8 mouse cellular contexts compared by ENCODE assay signal in genomic region chr1:162509329-162510012, GRCm38 (mm10). TPM values are rescaled to one million over a fixed set of nuclear protein-coding genes. Genes with fewer than 3 reads are reported as not detected.
A peak's percentile ranks its signal among the peaks of the same experiment; 100 is the strongest.
DNase-seq lines count a peak whose midpoint lies in the region; ATAC-seq and TF ChIP-seq lines count a peak whose summit lies in the region.

No protein-coding gene starts in this region.

- TF ChIP-seq POLR2A in kidney, adult 2 months (IDR thresholded peaks at IDR 0.05; ENCODE audit: low read depth, low read length): no peak

- ATAC-seq in erythroblast, adult 5-6 weeks (replicated peaks; ENCODE audit: low FRiP score, poor library complexity, severe bottlenecking): 0 out of 2 replicates have a peak, but pooled peaks have one; percentile 20

- 52% methylated on average over 12 of the region's 12 CpGs for WGBS in kidney, adult 2 months

- DNase-seq in kidney, adult 2 months: peak; percentile 44
- DNase-seq in kidney, adult 18-20 months: no peak
- no peak for DNase-seq in ES-E14 (ENCODE audit: low read depth, low spot score)
- DNase-seq in heart, postnatal 4 days: peak; percentile 45
- peak; percentile 7 to 33 for DNase-seq in lung, postnatal 4 days
- no peak for DNase-seq in left cerebral cortex, postnatal 14 days (ENCODE audit: low spot score in 2 of 2)
- DNase-seq in B cell, adult 2 months: no peak

- H3K27me3 ChIP-seq in kidney, adult 2 months (replicated peaks; ENCODE audit: control insufficient read depth, insufficient read depth, low read length): no peaks in the 10 kb centered on the region

- H3K9ac ChIP-seq in ES-E14 (ENCODE audit: insufficient read depth, low read depth, low read length, poor library complexity, severe bottlenecking): no peak overlapping the region

- H3K27ac ChIP-seq in kidney, adult 2 months (ENCODE audit: insufficient read depth, low read depth, low read length): no peak overlapping the region
- no peak overlapping the region for H3K27ac ChIP-seq in ES-E14 (ENCODE audit: insufficient read depth, low read depth, low read length, poor library complexity, severe bottlenecking)

- H3K9me3 ChIP-seq in ES-E14 (ENCODE audit: control insufficient read depth, insufficient read depth, low read depth, low read length): no peaks in the 10 kb centered on the region

- intact Hi-C loops in left cerebral cortex, postnatal 14 days (cut with DNase I): no loop called here

- no peak for TF ChIP-seq CTCF in kidney, adult 2 months (conservative IDR thresholded peaks at IDR 0.05; ENCODE audit: insufficient read depth, insufficient read length, low read depth, low read length)

- H3K4me1 ChIP-seq in kidney, adult 2 months (ENCODE audit: control insufficient read depth, insufficient read depth, low read length): no peaks in the 10 kb centered on the region
- H3K4me1 ChIP-seq in ES-E14 (ENCODE audit: control insufficient read depth in 2 of 2, insufficient read depth in 2 of 2, low read length in 2 of 2, poor library complexity in 1 of 2): no peaks in the 10 kb centered on the region

- no peak overlapping the region for H3K4me3 ChIP-seq in kidney, adult 2 months (ENCODE audit: insufficient read depth, low read depth, low read length)
- no peak overlapping the region for H3K4me3 ChIP-seq in ES-E14 (ENCODE audit: insufficient read depth in 1 of 2, low read depth in 1 of 2, low read length in 2 of 2, poor library complexity in 1 of 2, severe bottlenecking in 1 of 2)

- in situ Hi-C loops in ES-E14 (cut with MboI; ENCODE audit: low sequenced_read_pairs in 2 of 2, unreplicated experiment in 2 of 2): no loop called here

- H3K36me3 ChIP-seq in kidney, adult 2 months (ENCODE audit: control insufficient read depth, insufficient read depth, low read length): no peaks in the 10 kb centered on the region
- no peaks in the 10 kb centered on the region for H3K36me3 ChIP-seq in ES-E14 (ENCODE audit: control insufficient read depth, insufficient read depth, low read length, poor library complexity, severe bottlenecking)

TF ChIP-seq in ES-E14, 5 proteins besides CTCF, POLR2A, EP300 and RAD21:
- TF ChIP-seq MAFK (IDR thresholded peaks at IDR 0.05; ENCODE audit: insufficient read depth, low read depth, low read length): 0 out of 2 replicates have a peak, but pooled peaks have one; percentile 17
- TF ChIP-seq ZNF384 (IDR thresholded peaks at IDR 0.05; ENCODE audit: low read depth, low read length): no peak

RNA-seq across cellular contexts. Expression of gene Dnm3, which starts 31.6 kb away (rescaled TPM):
- 6.5 and 8.2 TPM in 2 replicates for polyA plus RNA-seq in kidney, adult 2 months (2012; rRNA removed)
- 0.05 and 0.49 TPM in 2 replicates for total RNA-seq in ES-E14 (2012; rRNA removed)
- total RNA-seq in erythroblast, adult 5-6 weeks (2015; ENCODE audit: low replicate concordance): not detected in 2 replicates
- total RNA-seq in erythroblast, adult 5-6 weeks (2017; ENCODE audit: low replicate concordance): 0.28 and 1.2 TPM in 2 replicates
- 1 to 10 TPM; 4.5 to 5.5 TPM for total RNA-seq in heart, postnatal 4 days (2021)
- total RNA-seq in left cerebral cortex, postnatal 14 days (2021): 10 to 100 TPM; 78.1 to 80.3 TPM

RNA-seq across cellular contexts. Expression of gene Mettl13, which starts 38.9 kb away (rescaled TPM):
- 4.9 and 5.7 TPM in 2 replicates for polyA plus RNA-seq in kidney, adult 2 months (2012; rRNA removed)
- total RNA-seq in ES-E14 (2012; rRNA removed): 26.8 and 30.5 TPM in 2 replicates
- total RNA-seq in erythroblast, adult 5-6 weeks (2015; ENCODE audit: low replicate concordance): 0.96 and 1.0 TPM in 2 replicates
- 1.7 and 2.2 TPM in 2 replicates for total RNA-seq in erythroblast, adult 5-6 weeks (2017; ENCODE audit: low replicate concordance)
- 1 to 10 TPM; 6.6 to 8.1 TPM for total RNA-seq in heart, postnatal 4 days (2021)
- 10 to 100 TPM; 10.6 to 11.8 TPM for total RNA-seq in left cerebral cortex, postnatal 14 days (2021)

Comparison
In these comparisons a context has a peak if more than half of its experiments do, and no peak if none do; other contexts are left out.
1. DNase-seq: peak in kidney, adult 2 months (single experiment), heart, postnatal 4 days (single experiment) and lung, postnatal 4 days (2 of 2); none in kidney, adult 18-20 months (single experiment), ES-E14 (single experiment), left cerebral cortex, postnatal 14 days (0 of 2) and B cell, adult 2 months (0 of 2).
2. RNA of gene Dnm3, which starts 31.6 kb away (total RNA-seq): 78.1 to 80.3 TPM in left cerebral cortex, postnatal 14 days; 4.5 to 5.5 TPM in heart, postnatal 4 days, 0.28 to 1.2 TPM in erythroblast, adult 5-6 weeks and 0.05 to 0.49 TPM in ES-E14; every median in the first group is over 10 times any median in the second.